Mouse (Mus musculus) CH12.LX (cell line): ENCODE measurements around the gene Hist1h2ab. TPM values are rescaled to one million over a fixed set of nuclear protein-coding genes. Genes with fewer than 3 reads are reported as not detected.

Source experiments
- DNase-seq: peaks from one replicate; pipeline ENCODE4 v3.0.0-alpha.2; 2013; ENCODE audit errors: extremely low read depth
- H3K27ac ChIP-seq: 2 replicates; pipeline ENCODE4 v1.5.1; 2012; ENCODE audit warnings: low read depth, mild to moderate bottlenecking, control low read depth, moderate library complexity; ENCODE audit not compliant: insufficient read depth
- H3K27me3 ChIP-seq: replicated peaks from 2 replicates; pipeline ENCODE3; 2012; ENCODE audit warnings: inconsistent platforms
- H3K36me3 ChIP-seq, 2 experiments: replicated peaks in 1 of 2; 2 replicates each; pipeline versions ENCODE3 to v1.6.1; 2012; ENCODE audit warnings: inconsistent platforms in 1 of 2, low read length in 1 of 2, mild to moderate bottlenecking in 1 of 2, mixed read lengths in 1 of 2, moderate library complexity in 1 of 2; ENCODE audit not compliant: control insufficient read depth in 1 of 2, insufficient read depth in 1 of 2
- H3K4me1 ChIP-seq, 2 experiments: 2 replicates each; pipeline ENCODE4 v1.6.1; 2012; ENCODE audit warnings: inconsistent platforms in 1 of 2, moderate library complexity in 1 of 2; ENCODE audit not compliant: insufficient read depth in 2 of 2, control insufficient read depth in 1 of 2
- H3K4me2 ChIP-seq: 2 replicates; pipeline ENCODE4 v1.6.1; 2012; ENCODE audit warnings: low read depth, mild to moderate bottlenecking, control low read depth; ENCODE audit not compliant: poor library complexity, insufficient read depth, severe bottlenecking
- H3K4me3 ChIP-seq, 3 experiments: fragments of 150-350 bp in 1 of 3; sonication (generic) in 1 of 3; replicated peaks in 1 of 3; 2 replicates each; pipeline versions ENCODE3 to v1.5.1; 2011 to 2012; ENCODE audit warnings: low read depth in 2 of 3, low read length in 2 of 3, mild to moderate bottlenecking in 2 of 3, moderate library complexity in 2 of 3, control low read depth in 1 of 3, improper control_type of control experiment in 1 of 3, inconsistent platforms in 1 of 3, mixed read lengths in 1 of 3; ENCODE audit not compliant: poor library complexity in 1 of 3
- H3K79me2 ChIP-seq: replicated peaks from 2 replicates; pipeline ENCODE4 v1.6.1; 2012; ENCODE audit warnings: mild to moderate bottlenecking, moderate library complexity; ENCODE audit not compliant: control insufficient read depth, poor library complexity, insufficient read depth, severe bottlenecking; ENCODE audit errors: extremely low read depth
- H3K9ac ChIP-seq: 2 replicates; pipeline ENCODE4 v1.6.1; 2012; ENCODE audit warnings: low read depth, mild to moderate bottlenecking, control low read depth, moderate library complexity; ENCODE audit not compliant: insufficient read depth
- H3K9me3 ChIP-seq: replicated peaks from 2 replicates; pipeline ENCODE3; 2012; ENCODE audit warnings: low read length, inconsistent platforms, mixed read lengths
- BHLHE40 ChIP-seq: IDR thresholded peaks from 2 replicates; pipeline ENCODE4 v1.6.1; 2011; ENCODE audit warnings: mild to moderate bottlenecking, low read depth, low read length, improper control_type of control experiment
- CHD2 ChIP-seq: IDR thresholded peaks from 2 replicates; pipeline ENCODE4 v1.6.1; 2011; ENCODE audit warnings: low read length, improper control_type of control experiment
- CTCF ChIP-seq, 2 experiments: IDR thresholded peaks in 1 of 2; conservative IDR thresholded peaks in 1 of 2; 2 replicates each; pipeline ENCODE4 v1.5.1; 2011 to 2012; ENCODE audit warnings: low read depth in 2 of 2, low read length in 2 of 2, improper control_type of control experiment in 1 of 2, inconsistent platforms in 1 of 2, mild to moderate bottlenecking in 1 of 2, moderate library complexity in 1 of 2
- E2F4 ChIP-seq: IDR thresholded peaks from 2 replicates; pipeline ENCODE4 v1.6.1; 2011; ENCODE audit warnings: low read depth, low read length, improper control_type of control experiment; ENCODE audit not compliant: insufficient replicate concordance
- ELF1 ChIP-seq: IDR thresholded peaks from 2 replicates; pipeline ENCODE4 v1.6.1; 2014; ENCODE audit warnings: low read depth, mild to moderate bottlenecking, inconsistent platforms, low read length, improper control_type of control experiment
- EP300 ChIP-seq: IDR thresholded peaks from 2 replicates; pipeline ENCODE4 v1.6.1; 2011; ENCODE audit warnings: low read length, improper control_type of control experiment
- GABPA ChIP-seq: IDR thresholded peaks from 2 replicates; pipeline ENCODE4 v1.6.1; 2012; ENCODE audit warnings: low read depth, low read length, improper control_type of control experiment, inconsistent platforms; ENCODE audit not compliant: insufficient replicate concordance
- HCFC1 ChIP-seq: IDR thresholded peaks from 2 replicates; pipeline ENCODE4 v1.6.1; 2012; ENCODE audit warnings: low read depth, mild to moderate bottlenecking, inconsistent platforms, low read length, improper control_type of control experiment
- IRF4 ChIP-seq: IDR thresholded peaks from 2 replicates; pipeline ENCODE4 v1.6.1; 2014; ENCODE audit warnings: low read depth, mild to moderate bottlenecking, inconsistent platforms, low read length, improper control_type of control experiment
- JUN ChIP-seq: IDR thresholded peaks from 2 replicates; pipeline ENCODE4 v1.6.1; 2011; ENCODE audit warnings: low read depth, mild to moderate bottlenecking, low read length, improper control_type of control experiment, moderate library complexity; ENCODE audit not compliant: insufficient read depth
- JUND ChIP-seq: conservative IDR thresholded peaks from 2 replicates; pipeline ENCODE4 v1.6.1; 2011; ENCODE audit warnings: low read depth, low read length, improper control_type of control experiment
- KAT2A ChIP-seq: IDR thresholded peaks from 2 replicates; pipeline ENCODE4 v1.6.1; 2012; ENCODE audit warnings: low read length, improper control_type of control experiment, inconsistent platforms; ENCODE audit not compliant: insufficient replicate concordance
- MAFK ChIP-seq: IDR thresholded peaks from 2 replicates; pipeline ENCODE4 v1.6.1; 2011; ENCODE audit warnings: low read length, improper control_type of control experiment; ENCODE audit not compliant: insufficient replicate concordance
- MEF2A ChIP-seq: IDR thresholded peaks from 2 replicates; pipeline ENCODE4 v1.6.1; 2014; ENCODE audit warnings: low read depth, mild to moderate bottlenecking, inconsistent platforms, low read length, improper control_type of control experiment, borderline replicate concordance
- MXI1 ChIP-seq: IDR thresholded peaks from 2 replicates; pipeline ENCODE4 v1.6.1; 2011; ENCODE audit warnings: mild to moderate bottlenecking, low read depth, low read length, improper control_type of control experiment
- MYC ChIP-seq: IDR thresholded peaks from 2 replicates; pipeline ENCODE4 v1.6.1; 2011; ENCODE audit warnings: low read depth, mild to moderate bottlenecking, improper control_type of control experiment, low read length
- NELFE ChIP-seq: IDR thresholded peaks from 2 replicates; pipeline ENCODE4 v1.6.1; 2011; ENCODE audit warnings: low read depth, low read length, improper control_type of control experiment
- NRF1 ChIP-seq: IDR thresholded peaks from 2 replicates; pipeline ENCODE4 v1.6.1; 2014; ENCODE audit warnings: low read depth, mild to moderate bottlenecking, inconsistent platforms, low read length, improper control_type of control experiment, moderate library complexity
- POLR2AphosphoS2 ChIP-seq: IDR thresholded peaks from 2 replicates; pipeline ENCODE4 v1.6.1; 2011; ENCODE audit warnings: low read depth, low read length, improper control_type of control experiment
- RAD21 ChIP-seq: IDR thresholded peaks from 2 replicates; pipeline ENCODE4 v1.6.1; 2011; ENCODE audit warnings: low read depth, mild to moderate bottlenecking, low read length, improper control_type of control experiment, moderate library complexity
- RCOR1 ChIP-seq: conservative IDR thresholded peaks from 2 replicates; pipeline ENCODE4 v1.6.1; 2012; ENCODE audit warnings: low read depth, mild to moderate bottlenecking, inconsistent platforms, low read length, improper control_type of control experiment
- SIN3A ChIP-seq: IDR thresholded peaks from 2 replicates; pipeline ENCODE4 v1.6.1; 2012; ENCODE audit warnings: low read length, improper control_type of control experiment, inconsistent platforms
- SMC3 ChIP-seq: IDR thresholded peaks from 2 replicates; pipeline ENCODE4 v1.6.1; 2011; ENCODE audit warnings: low read depth, low read length, improper control_type of control experiment
- TBP ChIP-seq: conservative IDR thresholded peaks from 2 replicates; pipeline ENCODE4 v1.6.1; 2011; ENCODE audit warnings: low read depth, low read length, improper control_type of control experiment
- TCF12 ChIP-seq: IDR thresholded peaks from 2 replicates; pipeline ENCODE4 v1.6.1; 2014; ENCODE audit warnings: low read depth, mild to moderate bottlenecking, inconsistent platforms, low read length, improper control_type of control experiment
- UBTF ChIP-seq: IDR thresholded peaks from 2 replicates; pipeline ENCODE4 v1.6.1; 2012; ENCODE audit warnings: low read depth, mild to moderate bottlenecking, inconsistent platforms, low read length, improper control_type of control experiment, moderate library complexity
- ZC3H11A ChIP-seq: IDR thresholded peaks from 2 replicates; pipeline ENCODE4 v1.6.1; 2012; ENCODE audit warnings: low read depth, mild to moderate bottlenecking, inconsistent platforms, low read length, improper control_type of control experiment
- ZMIZ1 ChIP-seq: IDR thresholded peaks from 2 replicates; pipeline ENCODE4 v1.6.1; 2012; ENCODE audit warnings: low read depth, mild to moderate bottlenecking, inconsistent platforms, low read length, improper control_type of control experiment
- dilution Hi-C: fragments of 300-500 bp; cut with MboI; formaldehyde crosslinking; loops from 2 replicates; pipeline ENCODE4 v1.14.3; 2020; ENCODE audit warnings: low sequenced_read_pairs; ENCODE audit not compliant: extremely low pct_unique_long_range_greater_than_20kb, extremely low pct_ligation_motif_present
- in situ Hi-C: fragments of 300-500 bp; cut with MboI; formaldehyde crosslinking; loops from 3 replicates; pipeline ENCODE4 v1.14.3; 2019; ENCODE audit warnings: low sequenced_read_pairs, low pct_ligation_motif_present, low pct_unique_long_range_greater_than_20kb, mixed read lengths
- polyA plus RNA-seq: library from polyadenylated mRNA; unstranded; fragments of >175 nt; gene quantifications from 2 replicates; pipeline ENCODE4 v1.2.1, GENCODE M21; 2012; ENCODE audit warnings: low read depth; ENCODE audit not compliant: insufficient read length
- total RNA-seq, 2 experiments: library from RNA; depleted of rRNA; stranded (reverse); fragments of 300-350 nt in 1 of 2; fragments of >200 nt in 1 of 2; gene quantifications; 2 replicates each; pipeline ENCODE4 v1.2.3; 2012 to 2014

Hist1h2ab gene
- total and polyA plus RNA-seq, 3 experiments, result 2.9 to 2,243 (median 32.6) TPM

DNA sequence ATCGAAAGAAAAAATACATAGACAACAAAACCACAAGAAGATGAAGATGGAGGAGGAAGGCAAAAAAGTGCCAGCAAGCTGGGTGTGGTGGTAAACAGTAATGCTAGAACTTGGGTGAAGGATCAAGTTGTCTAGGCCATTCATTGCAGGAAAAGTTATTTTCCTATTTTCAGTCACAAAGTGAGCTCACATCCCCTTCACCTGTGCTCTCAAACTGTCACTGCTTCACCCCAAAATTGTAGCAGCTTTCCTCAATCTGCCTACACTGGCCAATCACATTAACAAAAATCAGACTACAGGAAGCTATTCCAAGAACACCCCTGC lies 9.0 kb downstream of the Hist1h2ab start:
- no peak for DNase-seq
- H3K36me3 ChIP-seq, result no peaks in the 10 kb centered on the region
- dilution Hi-C loops, result no loop called here
- in situ Hi-C loops, result loop anchor here (25.0 kb wide), 1 partner anchor 1723 kb away; the partner anchor contains the start of genes Hist1h2ag, Hist1h2ah, Hist1h2bj and Hist1h2bk
- peak overlapping the region; percentile 45 to 49 (median 48) for H3K4me3 ChIP-seq
- no peaks in the 10 kb centered on the region for H3K79me2 ChIP-seq
- H3K4me2 ChIP-seq, result peak overlapping the region; percentile 96
- H3K27ac ChIP-seq, result peak overlapping the region; percentile 84
- H3K4me1 ChIP-seq, result peaks cover 3 to 55% of the 10 kb centered on the region in 2 experiments; a peak in 3 of 4 replicates
- H3K9me3 ChIP-seq, result no peaks in the 10 kb centered on the region
- H3K9ac ChIP-seq, result peak overlapping the region; percentile 98
- TF ChIP-seq HCFC1 (0 out of 2 replicates have a peak, but pooled peaks have one; percentile 5), UBTF (no peak), ZC3H11A (no peak), JUND (peak; percentile 56; the same call in 1 of the 2 replicates), E2F4 (0 out of 2 replicates have a peak, but pooled peaks have one; percentile 40), IRF4 (0 out of 2 replicates have a peak, but pooled peaks have one; percentile 50), SMC3 (no peak), BHLHE40 (0 out of 2 replicates have a peak, but pooled peaks have one; percentile 28), GABPA (no peak), JUN (peak; percentile 30; the same call in 1 of the 2 replicates), SIN3A (peak; percentile 40; the same call in 1 of the 2 replicates), RCOR1 (peak; percentile 29; the same call in 1 of the 2 replicates), EP300 (peak; percentile 43; the same call in 1 of the 2 replicates), KAT2A (0 out of 2 replicates have a peak, but pooled peaks have one; percentile 33), CHD2 (0 out of 2 replicates have a peak, but pooled peaks have one; percentile 10)
- TF ChIP-seq, all 38 proteins: peak for 11
- no peaks in the 10 kb centered on the region for H3K27me3 ChIP-seq

DNA sequence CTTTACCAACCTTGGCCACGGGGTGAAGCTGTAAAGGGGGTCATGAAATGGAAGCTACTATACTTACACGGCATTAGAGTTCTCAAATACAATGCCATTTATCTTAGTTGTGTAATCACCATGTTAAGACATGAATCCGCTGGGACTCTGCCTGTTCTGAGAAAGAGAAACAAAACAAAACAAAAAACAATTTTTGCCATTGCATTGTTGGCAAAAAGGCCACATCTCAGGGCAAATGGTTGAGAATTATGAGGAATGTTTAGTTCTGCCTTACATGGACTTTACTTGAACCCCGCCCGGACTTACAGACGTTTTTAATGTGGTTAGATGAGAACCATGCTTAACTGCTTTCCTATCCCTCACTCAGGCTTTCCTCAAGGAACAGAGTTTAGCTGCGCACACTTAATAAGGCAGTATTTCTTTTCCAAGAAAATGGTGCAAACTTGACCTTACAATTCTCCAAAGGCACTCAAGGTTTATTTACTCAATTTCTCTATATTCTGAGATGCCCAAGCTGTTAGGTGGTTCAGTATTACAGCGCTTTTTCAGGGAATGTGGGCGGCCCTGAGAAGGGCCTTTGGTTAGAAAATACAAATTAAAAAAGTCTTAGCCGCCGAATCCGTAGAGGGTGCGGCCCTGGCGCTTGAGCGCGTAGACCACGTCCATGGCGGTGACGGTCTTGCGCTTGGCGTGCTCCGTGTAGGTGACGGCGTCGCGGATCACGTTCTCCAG lies 9.5 kb downstream of the Hist1h2ab start:
- dilution Hi-C loops, result no loop called here
- TF ChIP-seq NRF1 (no peak), MAFK (no peak), SMC3 (no peak), HCFC1 (0 out of 2 replicates have a peak, but pooled peaks have one; percentile 1), RCOR1 (no peak), NELFE (peak; percentile 91), CTCF (conservative IDR thresholded peaks at IDR 0.05 in 1 of 2, IDR thresholded peaks at IDR 0.05 in 1 of 2; ENCODE audit: low read depth in 2 of 2, low read length in 2 of 2) (peak in 1 of 2 experiments; percentile 29; a peak in 1 of 4 replicates), IRF4 (no peak), MYC (0 out of 2 replicates have a peak, but pooled peaks have one; percentile 9), BHLHE40 (0 out of 2 replicates have a peak, but pooled peaks have one; percentile 3), ZMIZ1 (peak; percentile 98), POLR2AphosphoS2 (peak; percentile 99), MEF2A (peak; percentile 2; the same call in 1 of the 2 replicates), TCF12 (no peak), ELF1 (no peak), SIN3A (no peak), TBP (0 out of 2 replicates have a peak, but pooled peaks have one; percentile 38), RAD21 (no peak), MXI1 (no peak), KAT2A (no peak)

More for the DNA sequence above, 9.5 kb downstream of the Hist1h2ab start:
- in situ Hi-C loops, result loop anchor here (25.0 kb wide), 1 partner anchor 1723 kb away; the partner anchor contains the start of genes Hist1h2ag, Hist1h2ah, Hist1h2bj and Hist1h2bk
- Histone ChIP-seq H3K79me2 (no peaks in the 10 kb centered on the region), H3K9ac (peak overlapping the region; percentile 98), H3K4me3 (peak overlapping the region; percentile 45 to 49 (median 48)), H3K9me3 (no peaks in the 10 kb centered on the region), H3K4me1 (peaks cover 3 to 53% of the 10 kb centered on the region in 2 experiments; a peak in 3 of 4 replicates), H3K36me3 (no peaks in the 10 kb centered on the region), H3K4me2 (peak overlapping the region; percentile 96), H3K27me3 (no peaks in the 10 kb centered on the region), H3K27ac (peak overlapping the region; percentile 84)
- DNase-seq, result no peak
